Mouse (Mus musculus): ENCODE results near the gene Mdm2.

Mdm2 gene

GRCm38 (mm10) chr10:117639221-117639599 is 71.3 kb downstream of the Mdm2 start:
- DNase-seq: no peak
